Mouse (Mus musculus) neural tube, postnatal 0 days (tissue): Measurements from ENCODE around the gene Olfr146. TPM values are rescaled to one million over a fixed set of nuclear protein-coding genes. Genes with fewer than 3 reads are reported as not detected.

Source experiments
- microRNA-seq: library from miRNA; unstranded; fragments of <30 nt; microRNA quantifications from one replicate; pipeline ENCODE4, GENCODE M21; 2016
- polyA plus RNA-seq: library from polyadenylated mRNA; unstranded; fragments of >200 nt; fragmentation: Nextera tagmentation; extraction: Ambion mirVana; gene quantifications from 2 replicates; pipeline ENCODE4 v1.2.1, GENCODE M21; 2015

Olfr146 gene
- polyA plus RNA-seq, result not detected in 2 replicates

DNA sequence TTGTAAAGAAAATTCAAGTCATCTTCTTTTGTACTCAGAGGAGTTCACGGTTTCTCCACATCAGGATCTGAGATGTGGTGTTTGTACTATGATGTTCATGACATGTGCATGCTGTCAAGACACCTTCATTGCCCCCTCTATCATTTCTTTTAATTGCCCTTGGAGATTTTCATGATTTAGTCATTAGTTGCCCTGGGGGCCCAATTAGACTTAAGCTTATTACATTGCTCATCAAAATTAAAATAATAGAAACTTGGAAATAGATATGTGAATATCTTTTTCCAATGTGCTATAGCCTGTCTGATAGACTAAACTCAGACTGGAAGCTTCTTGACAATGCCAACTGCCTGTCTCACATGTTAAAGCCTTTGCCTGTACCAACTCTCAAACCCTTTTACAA, at the start of gene Olfr146:
Gene Olfr146 (minus strand): TSS at position 101 of the 400 bp plus-strand sequence.

DNA sequence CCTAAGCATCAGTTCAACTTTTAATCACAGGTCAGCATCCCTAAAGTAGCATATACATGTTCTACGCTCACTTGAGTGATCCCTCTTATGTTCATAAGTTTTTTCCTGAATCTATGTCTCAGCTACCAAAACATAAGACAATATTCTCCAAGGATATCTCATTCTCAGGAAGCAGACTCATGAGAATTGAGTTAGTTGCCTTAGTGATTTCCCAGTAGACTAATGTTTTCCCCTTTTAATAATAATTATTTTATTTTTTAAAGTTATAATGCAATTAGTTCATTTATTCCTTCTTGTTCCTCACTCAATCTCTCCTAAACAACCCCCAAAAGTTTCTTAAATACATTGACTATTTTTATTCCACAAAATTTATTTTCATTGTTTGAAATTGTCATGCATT, 41.7 kb upstream of the Olfr146 start, which contains the start of gene Olfr937:
Gene Olfr937 (minus strand): TSS at position 101 of the 400 bp plus-strand sequence.

DNA sequence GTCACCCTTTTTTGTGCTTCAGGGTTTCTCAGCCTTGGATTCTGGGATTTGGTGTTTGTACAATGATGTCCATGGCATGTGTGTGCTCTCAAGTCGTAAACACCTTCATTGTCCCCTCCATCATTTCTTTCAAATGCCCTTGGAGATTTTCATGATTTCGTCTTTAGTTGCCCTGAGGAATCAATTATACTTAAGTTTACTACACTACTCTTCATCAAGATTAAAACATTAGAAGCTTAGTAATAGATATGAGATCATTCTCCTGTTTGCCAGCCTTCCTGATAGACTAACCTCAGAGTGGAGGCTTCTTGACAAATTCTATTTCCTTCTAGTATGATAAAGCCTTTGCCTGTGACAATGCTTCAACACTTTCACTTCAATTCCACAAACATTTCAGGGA, 23.6 kb downstream of the Olfr146 start, which contains the start of gene Olfr935:
Gene Olfr935 (minus strand): TSS at position 101 of the 400 bp plus-strand sequence.

DNA sequence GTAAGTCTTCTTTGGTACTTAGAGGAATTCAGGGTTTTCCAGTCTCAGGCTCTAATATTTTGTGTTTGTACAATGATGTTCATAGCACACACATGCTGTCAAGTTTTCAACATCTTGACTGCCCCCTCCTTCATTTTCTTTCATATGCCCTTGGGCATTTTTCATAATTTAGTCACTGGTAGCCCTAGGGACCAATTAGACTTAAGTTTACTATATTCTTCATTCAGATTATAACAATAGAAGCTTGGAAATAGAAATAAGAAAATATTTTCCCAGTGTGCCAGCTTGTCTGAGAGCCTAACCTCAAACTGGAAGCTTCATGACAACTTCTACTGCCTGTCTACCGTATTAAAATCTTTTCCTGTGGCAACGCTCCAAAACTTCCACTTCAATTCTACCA, 35.0 kb downstream of the Olfr146 start, which contains the start of gene Olfr934:
Gene Olfr934 (minus strand): TSS at position 101 of the 400 bp plus-strand sequence.

DNA sequence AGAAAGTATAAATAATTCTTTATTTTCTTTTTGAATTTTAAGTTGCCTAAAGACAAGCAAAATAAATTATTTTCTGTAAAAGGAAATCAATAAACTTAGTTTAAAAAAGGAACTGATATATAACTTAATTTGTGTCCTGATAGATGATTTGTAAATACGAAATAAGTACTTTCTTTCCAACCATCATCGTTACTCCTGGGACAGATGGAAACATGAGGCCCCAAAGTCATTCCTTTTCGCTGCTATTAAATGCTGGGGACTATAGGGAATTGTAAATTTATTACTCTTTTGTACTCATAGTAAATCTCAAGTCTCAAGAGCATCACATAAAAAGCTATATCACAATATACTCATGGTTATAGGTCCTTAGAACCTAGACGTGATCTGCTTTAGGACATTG, 51.2 kb downstream of the Olfr146 start, which contains the start of gene Olfr933:
Gene Olfr933 (plus strand): TSS at position 301 of the 400 bp plus-strand sequence.

Small RNA genes lying within 50 kb of the gene (microRNA-seq; reads per million reads assigned to microRNA genes)
- gene Gm25529, result not detected

Other genes starting within 250 kb of the Olfr146 start
- gene Olfr922, start 208.8 kb downstream of the Olfr146 start, polyA plus RNA-seq, result not detected in 2 replicates
- not detected in 2 replicates for gene Olfr923, start 196.8 kb downstream of the Olfr146 start, polyA plus RNA-seq
- not detected in 2 replicates for gene Olfr924, start 178.9 kb downstream of the Olfr146 start, polyA plus RNA-seq
- gene Olfr26, start 168.3 kb downstream of the Olfr146 start, polyA plus RNA-seq, result not detected in 2 replicates
- not detected in 2 replicates for gene Olfr926, start 146.3 kb downstream of the Olfr146 start, polyA plus RNA-seq
- gene Olfr930, start 93.6 kb downstream of the Olfr146 start, polyA plus RNA-seq, result not detected in 2 replicates
- gene Olfr933, start 51.1 kb downstream of the Olfr146 start, polyA plus RNA-seq, result not detected in 2 replicates
- gene Olfr934, start 35.1 kb downstream of the Olfr146 start, polyA plus RNA-seq, result not detected in 2 replicates
- not detected in 2 replicates for gene Olfr935, start 23.7 kb downstream of the Olfr146 start, polyA plus RNA-seq
- gene Olfr937, start 41.6 kb upstream of the Olfr146 start, polyA plus RNA-seq, result not detected in 2 replicates
- gene Olfr938, start 55.5 kb upstream of the Olfr146 start, polyA plus RNA-seq, result not detected in 2 replicates
- gene Olfr27, start 104.8 kb upstream of the Olfr146 start, polyA plus RNA-seq, result not detected in 2 replicates
- gene Olfr943, start 142.9 kb upstream of the Olfr146 start, polyA plus RNA-seq, result not detected in 2 replicates
- not detected in 2 replicates for gene Olfr944, start 178.5 kb upstream of the Olfr146 start, polyA plus RNA-seq
- gene Olfr1537, start 226.6 kb upstream of the Olfr146 start, polyA plus RNA-seq, result not detected in 2 replicates